Mouse (Mus musculus) cerebellum, postnatal 4 days (tissue): ENCODE results near the gene Acbd7.

Source experiments
- DNase-seq, 2 experiments: peaks; one replicate each; pipeline ENCODE4 v3.0.0; 2022; ENCODE audit warnings: low spot score in 2 of 2, mixed read lengths in 1 of 2

The Acbd7 gene

GRCm38 (mm10) chr2:3335611-3336301, at the start of gene Acbd7:
Acbd7 (plus strand) TSS chr2:3336168.
- peak; percentile 39 to 42 for DNase-seq

GRCm38 (mm10) chr2:3286243-3286642, 49.7 kb upstream of the Acbd7 start:
- DNase-seq = no peak

- no peak for DNase-seq
Measured at GRCm38 (mm10) chr2:3289581-3289980, 46.4 kb upstream of the Acbd7 start.

- DNase-seq = no peak
Measured at GRCm38 (mm10) chr2:3292170-3292569, 43.8 kb upstream of the Acbd7 start.

- no peak for DNase-seq
Measured at GRCm38 (mm10) chr2:3295826-3296225, 40.1 kb upstream of the Acbd7 start.

- DNase-seq = no peak
Measured at GRCm38 (mm10) chr2:3305426-3306025, 30.4 kb upstream of the Acbd7 start.

- DNase-seq = no peak
Measured at GRCm38 (mm10) chr2:3323132-3323531, 12.8 kb upstream of the Acbd7 start.

GRCm38 (mm10) chr2:3324381-3325130, 11.4 kb upstream of the Acbd7 start:
- no peak for DNase-seq

- DNase-seq = no peak
Measured at GRCm38 (mm10) chr2:3326547-3326946, 9.4 kb upstream of the Acbd7 start.

GRCm38 (mm10) chr2:3327351-3327750, 8.6 kb upstream of the Acbd7 start:
- peak; percentile 43 to 64 for DNase-seq

- DNase-seq = no peak
Measured at GRCm38 (mm10) chr2:3331071-3331703, 4.8 kb upstream of the Acbd7 start.

GRCm38 (mm10) chr2:3332056-3332455, 3.9 kb upstream of the Acbd7 start:
- no peak for DNase-seq

- peak; percentile 90 to 95 for DNase-seq
Measured at GRCm38 (mm10) chr2:3332484-3333242, 3.3 kb upstream of the Acbd7 start, which contains the start of gene Rpp38. Rpp38 (minus strand) TSS chr2:3332643.

GRCm38 (mm10) chr2:3333761-3334160, 2.2 kb upstream of the Acbd7 start:
- no peak for DNase-seq

GRCm38 (mm10) chr2:3348422-3348821, 12.5 kb downstream of the Acbd7 start:
- DNase-seq = no peak

GRCm38 (mm10) chr2:3348919-3349318, 13.0 kb downstream of the Acbd7 start:
- DNase-seq = no peak

GRCm38 (mm10) chr2:3353160-3353559, 17.2 kb downstream of the Acbd7 start:
- no peak for DNase-seq

GRCm38 (mm10) chr2:3355793-3356192, 19.8 kb downstream of the Acbd7 start:
- DNase-seq = no peak

GRCm38 (mm10) chr2:3356311-3356710, 20.3 kb downstream of the Acbd7 start:
- no peak for DNase-seq

GRCm38 (mm10) chr2:3357887-3358286, 21.9 kb downstream of the Acbd7 start:
- DNase-seq = no peak

GRCm38 (mm10) chr2:3361067-3361466, 25.1 kb downstream of the Acbd7 start:
- DNase-seq = no peak
